Mouse (Mus musculus) stomach, adult 2 months (tissue): ENCODE measurements around the gene Chrna1. TPM values are rescaled to one million over a fixed set of nuclear protein-coding genes. Genes with fewer than 3 reads are reported as not detected.

Source experiments
- polyA plus RNA-seq: library from polyadenylated mRNA; depleted of rRNA; stranded (reverse); fragments of >200 nt; gene quantifications from 2 replicates; pipeline ENCODE4 v1.2.3, GENCODE M21; 2012; rRNA removed

Gene Chrna1
- polyA plus RNA-seq, result 0.18 and 0.22 TPM in 2 replicates

DNA sequence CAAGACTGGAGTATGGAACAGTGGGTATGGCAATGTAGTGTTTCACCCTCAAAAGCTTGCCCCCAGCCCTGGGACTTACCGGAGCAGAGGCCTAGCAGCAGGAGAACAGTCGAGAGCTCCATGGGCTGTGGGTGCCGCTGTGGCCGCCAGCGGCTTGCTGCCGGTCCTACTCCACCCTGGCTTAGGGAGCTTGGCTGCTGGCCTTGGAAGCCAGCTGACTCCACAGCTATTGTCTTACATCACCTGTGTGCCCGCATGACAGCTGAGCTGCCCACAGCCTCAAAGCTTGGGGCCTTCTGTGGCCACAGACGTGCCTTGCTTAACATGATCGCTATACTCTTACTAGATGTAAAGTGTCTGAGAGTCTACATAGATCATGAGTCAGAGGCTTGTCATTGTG lies at the start of gene Chrna1:
Chrna1 (minus strand) TSS at position 173 of the 400 bp plus-strand sequence.

DNA sequence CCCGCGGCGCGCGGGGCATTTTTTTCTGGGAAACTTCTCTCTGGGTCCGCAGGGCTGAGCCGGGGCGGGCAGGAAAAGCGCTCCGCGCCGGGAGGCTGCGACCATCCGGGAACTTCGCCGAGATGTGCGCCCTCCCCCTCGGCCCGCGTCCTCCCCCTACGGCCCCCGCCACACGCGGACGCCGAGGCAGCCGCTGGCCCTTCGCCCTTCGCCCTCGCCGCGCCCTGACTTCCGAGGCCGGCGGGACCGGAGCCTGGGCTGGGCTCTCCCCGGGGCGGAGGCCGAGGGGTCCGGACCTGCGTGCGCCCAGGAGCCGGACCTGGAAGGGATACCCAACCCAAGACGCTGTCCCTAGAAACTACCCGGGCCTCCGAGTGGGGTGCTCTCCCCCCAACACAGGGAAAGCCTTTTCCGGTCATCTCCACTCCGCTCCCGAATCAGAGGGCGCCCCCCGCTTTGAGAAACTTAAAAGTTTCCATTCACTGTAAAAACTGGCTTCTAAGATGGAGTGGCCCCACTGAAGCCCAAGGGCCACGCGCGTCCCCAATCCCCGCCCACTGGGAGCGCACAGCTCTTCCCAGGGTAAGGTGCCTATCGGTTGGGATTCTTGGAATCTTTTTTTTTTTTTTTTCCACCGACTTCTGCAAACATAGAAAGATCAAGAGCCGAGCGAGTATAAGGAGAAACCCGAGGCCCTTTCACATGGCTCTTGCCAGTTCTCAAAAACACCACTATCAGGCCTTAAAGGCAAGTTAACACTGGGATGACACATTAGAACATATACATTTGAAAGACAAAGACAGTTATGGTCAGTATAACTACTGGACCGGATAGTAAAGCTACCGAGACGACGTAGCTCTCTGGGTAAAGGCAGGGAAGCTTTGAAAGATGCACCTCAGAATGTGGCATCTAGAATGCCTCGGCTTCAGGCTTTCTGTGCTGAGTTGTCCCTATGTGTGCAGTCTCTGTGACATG lies 50.5 kb downstream of the Chrna1 start, which contains the start of gene Wipf1:
Wipf1 (minus strand) TSS at position 379 of the 975 bp plus-strand sequence.

Other genes starting within 250 kb of the Chrna1 start
- gene Gpr155, start 193.8 kb downstream of the Chrna1 start, polyA plus RNA-seq, result 2.9 and 3.6 TPM in 2 replicates
- gene Wipf1, start 50.6 kb downstream of the Chrna1 start, polyA plus RNA-seq, result 4.9 and 5.1 TPM in 2 replicates
- 2.2 and 3.0 TPM in 2 replicates for gene Chn1, start 195.0 kb upstream of the Chrna1 start, polyA plus RNA-seq